Mouse (Mus musculus): Measurements from ENCODE around the gene Snrnp48.

The Snrnp48 gene

GRCm38 (mm10) chr13:38258901-38259300 is 54.2 kb downstream of the Snrnp48 start:
- DNase-seq (ENCODE audit: low read depth in 1 of 2, low spot score in 2 of 2), result no peak

GRCm38 (mm10) chr13:38269055-38269692 is 64.4 kb downstream of the Snrnp48 start:
- DNase-seq (ENCODE audit: low read depth in 1 of 2, low spot score in 2 of 2), result no peak

- no peak for DNase-seq (ENCODE audit: low read depth in 1 of 2, low spot score in 2 of 2)
These were observed 67.9 kb downstream of the Snrnp48 start for GRCm38 (mm10) chr13:38272624-38273023.
